Mouse (Mus musculus): ENCODE data around the gene Coch. TPM values are rescaled to one million over a fixed set of nuclear protein-coding genes. Genes with fewer than 3 reads are reported as not detected.
"Not testable (repeated sequence)": the region's sequence is repeated elsewhere in the genome, so short reads cannot be mapped to it uniquely, and the experiment has no call there.

Gene Coch
- total RNA-seq (2021), result 10 to 100 TPM; 20.5 to 22.7 TPM

DNA sequence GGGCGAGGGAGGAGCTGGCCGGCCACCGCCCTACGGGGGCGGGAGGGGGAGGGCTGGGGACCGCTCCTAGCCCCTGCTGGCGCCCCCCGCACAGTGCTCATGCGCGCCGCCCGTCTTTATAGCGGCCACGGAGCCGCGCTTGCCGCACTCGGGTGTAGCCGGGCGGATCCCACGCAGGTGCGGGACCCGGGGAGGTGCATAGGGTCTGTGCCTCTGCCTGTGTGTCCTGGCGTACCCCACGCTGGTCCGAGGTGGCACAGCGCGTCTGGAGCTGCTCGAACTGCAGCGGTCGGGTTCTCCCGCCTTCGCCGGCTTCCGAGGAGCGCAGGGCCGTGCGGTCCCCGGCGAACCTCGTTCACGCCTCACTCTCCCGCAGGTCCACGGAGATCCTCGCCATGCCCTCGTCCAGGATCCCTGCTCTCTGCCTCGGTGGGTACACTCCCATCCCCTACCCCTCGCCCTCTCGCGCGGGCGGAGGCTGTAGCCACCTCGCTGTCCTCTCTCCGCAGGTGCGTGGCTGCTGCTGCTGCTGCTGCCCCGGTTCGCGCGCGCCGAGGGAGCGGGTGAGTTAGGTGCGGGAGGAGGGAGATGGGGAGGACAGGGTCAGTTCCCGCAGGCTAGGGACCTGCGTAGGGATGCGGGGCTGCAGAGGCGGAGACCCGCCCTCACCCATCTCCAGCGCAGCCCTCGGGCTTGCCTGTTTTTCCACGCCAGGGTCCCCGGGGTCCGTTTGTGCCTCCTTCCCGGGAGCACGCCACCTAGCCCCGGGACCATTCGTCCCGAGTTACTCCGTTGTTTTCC, at the start of gene Coch:
Coch (plus strand) TSS at position 113 of the 801 bp plus-strand sequence.
- intact Hi-C loops (cut with DNase I), result no loop called here

GRCm38 (mm10) chr12:51543402-51543960, 49.7 kb upstream of the Coch start:
- intact Hi-C loops (cut with DNase I), result no loop called here
- no peak for DNase-seq

More for the DNA sequence above, at the start of gene Coch:
- DNase-seq, result peak; percentile 16

DNA sequence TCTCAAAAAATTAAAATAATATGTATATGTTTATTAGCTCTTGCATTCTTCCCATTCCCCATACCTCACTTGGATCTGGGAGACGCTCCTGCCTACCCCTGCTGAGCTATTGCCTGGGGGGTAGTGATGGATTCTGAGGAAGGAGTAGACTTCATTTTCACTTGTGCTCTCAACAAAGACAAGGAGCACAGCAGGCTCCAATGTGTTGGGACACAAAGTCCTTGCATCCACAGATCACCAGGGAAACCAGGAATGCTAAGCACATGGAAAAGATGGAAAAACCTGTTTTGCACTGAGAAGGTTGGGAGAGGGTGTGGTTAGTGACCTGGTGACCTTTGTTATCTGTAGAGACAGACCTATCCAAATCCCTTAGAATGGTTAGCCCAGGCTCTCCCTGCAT, 38.1 kb upstream of the Coch start:
- intact Hi-C loops (cut with DNase I), result no loop called here

GRCm38 (mm10) chr12:51561416-51561815, 31.7 kb upstream of the Coch start:
- no peak for DNase-seq
- intact Hi-C loops (cut with DNase I), result no loop called here

More for the DNA sequence above, 38.1 kb upstream of the Coch start:
- DNase-seq, result no peak

DNA sequence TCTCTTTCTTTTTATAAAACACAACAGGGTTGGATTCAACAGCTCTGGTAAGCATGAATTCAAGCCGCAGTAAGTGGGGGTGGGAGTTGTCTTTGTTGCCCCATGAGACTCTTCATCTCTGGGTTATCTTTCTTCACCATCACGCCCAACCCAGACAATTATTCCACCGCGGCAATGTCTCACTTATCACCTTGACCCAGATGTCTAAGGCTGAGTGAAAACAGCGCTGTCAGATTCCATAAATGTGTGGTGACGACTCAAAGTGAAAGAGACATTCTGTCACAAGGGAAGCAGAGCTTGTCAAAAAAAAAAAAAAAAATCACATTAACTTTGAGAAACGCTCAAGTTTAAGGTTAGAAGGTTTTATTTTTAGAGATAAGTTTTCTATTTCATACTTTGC, 25.9 kb upstream of the Coch start:
- DNase-seq, result no peak
- intact Hi-C loops (cut with DNase I), result no loop called here

DNA sequence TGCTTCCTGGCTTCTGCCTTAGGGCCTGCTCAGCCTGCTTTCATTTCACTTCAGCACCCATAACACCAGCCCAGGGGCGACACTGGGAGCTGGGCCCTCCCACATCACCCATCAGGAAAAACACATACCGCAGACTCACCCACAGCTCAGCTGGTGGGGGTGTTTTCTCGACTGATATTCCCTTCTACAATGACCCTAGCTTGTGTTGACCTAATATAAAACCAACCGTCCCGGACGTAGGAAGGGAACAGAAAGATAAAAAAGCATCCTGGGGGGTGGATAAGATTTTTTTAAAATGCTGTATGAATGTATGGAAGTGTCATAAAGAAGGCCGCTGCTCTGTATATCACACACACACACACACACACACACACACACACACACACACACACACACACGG, 23.7 kb upstream of the Coch start:
- no peak for DNase-seq
- intact Hi-C loops (cut with DNase I), result no loop called here

- DNase-seq, result no peak
- intact Hi-C loops (cut with DNase I), result no loop called here
These were observed 23.2 kb upstream of the Coch start for GRCm38 (mm10) chr12:51569944-51570343.

DNA sequence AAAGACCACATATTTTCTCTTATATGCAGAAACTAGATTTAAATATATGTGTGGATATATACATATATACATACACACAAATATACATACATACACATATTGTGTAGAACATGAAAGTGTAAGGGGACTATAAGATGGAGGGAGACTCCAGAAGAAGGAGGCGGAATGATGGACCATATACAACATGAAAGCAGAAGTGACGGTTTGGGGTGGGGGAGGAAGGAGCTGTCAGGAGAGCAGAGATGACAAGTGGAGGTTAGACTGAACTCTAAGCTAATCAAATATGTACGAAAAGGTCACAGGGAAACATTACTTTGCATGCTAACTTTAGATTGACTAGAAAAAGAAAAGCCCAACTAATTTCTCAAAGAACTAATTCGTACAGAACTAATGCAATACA, 20.5 kb upstream of the Coch start:
- DNase-seq, result no peak
- intact Hi-C loops (cut with DNase I), result no loop called here

- DNase-seq, result not testable (repeated sequence)
These were observed 15.3 kb upstream of the Coch start for GRCm38 (mm10) chr12:51577816-51578215.

GRCm38 (mm10) chr12:51589263-51589662, 3.9 kb upstream of the Coch start:
- intact Hi-C loops (cut with DNase I), result no loop called here
- no peak for DNase-seq

More at GRCm38 (mm10) chr12:51577816-51578215, 15.3 kb upstream of the Coch start:
- intact Hi-C loops (cut with DNase I), result not testable (repeated sequence)

DNA sequence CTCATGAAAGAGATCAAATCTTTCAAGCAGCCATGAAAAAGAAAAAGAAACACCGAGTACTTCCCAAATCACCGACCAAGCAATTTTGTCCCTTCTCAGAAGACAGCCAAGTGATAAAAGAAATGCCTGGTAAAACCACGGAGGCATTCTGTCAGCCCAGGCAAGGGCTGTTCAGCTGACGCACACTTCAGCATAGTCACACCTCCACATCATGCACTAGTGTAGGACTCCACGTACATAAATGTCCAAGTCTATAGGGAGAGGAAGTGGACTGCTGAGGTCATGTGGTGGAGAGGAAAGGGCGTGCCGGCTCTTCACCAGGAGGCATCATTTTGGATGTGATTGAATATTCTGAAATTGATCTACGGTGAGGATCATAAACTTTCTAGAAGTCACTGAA, 1.2 kb upstream of the Coch start:
- intact Hi-C loops (cut with DNase I), result no loop called here
- no peak for DNase-seq

- intact Hi-C loops (cut with DNase I), result no loop called here
These were observed 283 bp upstream of the Coch start for GRCm38 (mm10) chr12:51592888-51593228.

DNA sequence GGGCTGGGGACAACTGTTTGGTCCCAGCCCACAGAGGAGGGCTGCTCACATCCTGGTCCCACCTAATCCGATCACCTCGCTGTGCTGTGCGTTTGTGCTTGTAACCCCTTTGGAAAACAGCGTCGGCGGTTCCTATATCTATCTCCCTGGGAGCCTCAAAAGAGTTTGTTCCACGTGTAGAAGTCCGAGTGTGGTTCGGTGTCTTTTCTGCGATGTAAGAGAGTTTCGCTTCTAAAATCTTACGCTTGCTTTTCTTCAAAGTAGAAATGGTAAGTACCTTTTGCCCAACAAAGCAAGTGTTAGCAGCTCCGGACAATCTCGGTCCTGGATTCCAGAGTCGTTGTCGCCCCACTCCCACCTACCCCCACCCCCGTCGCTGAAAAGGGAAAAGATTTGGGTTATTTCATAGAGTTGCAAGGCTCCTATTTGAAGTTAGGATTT, 909 bp downstream of the Coch start:
- no peak for DNase-seq
- intact Hi-C loops (cut with DNase I), result no loop called here

More at GRCm38 (mm10) chr12:51592888-51593228, 283 bp upstream of the Coch start:
- DNase-seq, result no peak

DNA sequence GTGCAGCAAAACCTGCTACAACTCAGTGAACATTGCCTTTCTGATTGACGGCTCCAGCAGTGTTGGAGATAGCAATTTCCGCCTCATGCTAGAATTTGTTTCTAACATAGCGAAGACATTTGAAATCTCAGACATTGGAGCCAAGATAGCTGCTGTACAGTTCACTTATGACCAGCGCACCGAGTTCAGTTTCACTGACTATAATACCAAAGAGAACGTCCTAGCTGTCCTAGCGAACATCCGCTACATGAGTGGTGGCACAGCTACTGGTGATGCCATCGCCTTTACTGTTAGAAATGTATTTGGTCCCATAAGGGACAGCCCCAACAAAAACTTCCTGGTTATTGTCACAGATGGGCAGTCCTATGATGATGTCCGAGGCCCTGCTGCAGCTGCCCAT, 10.2 kb downstream of the Coch start:
- no peak for DNase-seq
- intact Hi-C loops (cut with DNase I), result no loop called here

DNA sequence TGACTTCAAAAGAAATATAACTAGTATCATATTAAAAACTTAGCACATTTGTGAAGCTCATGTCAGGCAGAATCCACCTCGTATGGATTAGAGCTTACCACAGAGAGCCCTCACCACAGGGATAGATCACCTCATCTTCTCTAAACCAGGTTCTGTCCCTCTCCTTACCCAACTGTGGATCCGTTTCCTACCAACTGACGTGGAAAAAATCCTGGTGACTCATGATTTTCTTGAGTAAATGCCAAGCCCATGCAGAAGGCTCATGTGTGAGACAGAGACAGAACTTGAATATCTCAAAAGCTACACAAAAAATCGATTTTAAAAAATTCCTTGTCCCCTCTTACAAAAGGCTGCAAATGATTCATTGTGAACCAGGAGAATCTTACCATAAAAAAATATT, 13.0 kb downstream of the Coch start:
- no peak for DNase-seq
- intact Hi-C loops (cut with DNase I), result no loop called here

DNA sequence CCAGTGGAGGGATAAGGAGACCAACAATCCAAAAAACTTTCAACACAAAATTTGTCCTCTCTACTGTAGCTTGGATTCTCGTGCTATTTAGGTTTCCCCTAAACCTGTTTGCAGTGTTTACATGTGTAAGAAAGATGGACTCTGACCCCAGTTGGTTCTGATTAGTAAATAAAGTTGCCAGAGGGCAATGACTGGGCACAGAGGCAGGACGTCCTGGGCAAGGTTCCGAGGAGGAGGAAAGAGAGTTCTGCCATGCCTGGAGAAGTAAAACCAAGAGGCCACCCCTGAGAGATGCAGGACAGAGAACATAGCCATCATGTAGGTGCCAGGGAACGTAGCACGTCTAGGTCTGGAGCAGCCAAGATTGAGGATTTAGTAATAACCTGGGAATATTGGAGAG, 19.2 kb downstream of the Coch start:
- intact Hi-C loops (cut with DNase I), result loop anchor here (5.0 kb wide), 1 partner anchor 210 kb away; no protein-coding TSS in a partner anchor
- no peak for DNase-seq

DNA sequence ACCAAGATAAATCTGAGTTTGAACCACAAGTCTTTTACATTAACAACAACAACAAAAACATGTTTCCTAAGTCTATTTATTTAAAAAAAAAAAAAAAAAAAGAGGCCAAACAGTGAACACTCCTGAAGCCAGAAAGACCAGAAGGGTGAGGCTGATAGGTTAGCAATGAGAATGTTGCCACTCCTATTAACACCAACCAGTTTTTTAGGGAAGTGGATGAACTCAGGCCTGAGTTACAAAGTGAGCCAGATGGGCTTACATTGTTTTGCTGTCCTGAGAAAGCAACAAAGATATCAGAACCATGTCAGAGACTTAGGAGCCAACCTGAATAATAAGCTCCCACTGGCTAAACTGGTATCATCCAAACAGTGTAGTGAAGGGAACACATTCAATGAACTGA, 27.4 kb downstream of the Coch start:
- DNase-seq, result no peak
- intact Hi-C loops (cut with DNase I), result no loop called here

DNA sequence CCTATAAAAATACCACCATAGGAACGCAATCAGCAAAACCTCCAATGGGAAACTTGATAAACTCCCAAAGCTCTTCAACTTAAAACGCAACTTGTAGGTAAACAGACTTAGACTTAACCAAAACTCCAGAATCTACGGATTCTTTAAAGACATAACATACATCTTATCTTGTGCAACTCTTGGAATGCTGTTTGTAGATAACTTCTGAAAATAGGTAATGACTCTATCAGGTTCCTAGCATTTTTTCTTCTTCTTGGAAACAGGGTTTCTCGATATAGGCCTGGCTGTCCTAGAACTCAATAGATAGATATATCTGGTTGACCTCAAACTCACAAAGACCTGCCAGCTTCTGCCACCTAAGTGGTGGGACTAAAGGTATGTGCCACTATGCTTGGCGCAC, 28.0 kb downstream of the Coch start:
- intact Hi-C loops (cut with DNase I), result no loop called here
- DNase-seq, result no peak

DNA sequence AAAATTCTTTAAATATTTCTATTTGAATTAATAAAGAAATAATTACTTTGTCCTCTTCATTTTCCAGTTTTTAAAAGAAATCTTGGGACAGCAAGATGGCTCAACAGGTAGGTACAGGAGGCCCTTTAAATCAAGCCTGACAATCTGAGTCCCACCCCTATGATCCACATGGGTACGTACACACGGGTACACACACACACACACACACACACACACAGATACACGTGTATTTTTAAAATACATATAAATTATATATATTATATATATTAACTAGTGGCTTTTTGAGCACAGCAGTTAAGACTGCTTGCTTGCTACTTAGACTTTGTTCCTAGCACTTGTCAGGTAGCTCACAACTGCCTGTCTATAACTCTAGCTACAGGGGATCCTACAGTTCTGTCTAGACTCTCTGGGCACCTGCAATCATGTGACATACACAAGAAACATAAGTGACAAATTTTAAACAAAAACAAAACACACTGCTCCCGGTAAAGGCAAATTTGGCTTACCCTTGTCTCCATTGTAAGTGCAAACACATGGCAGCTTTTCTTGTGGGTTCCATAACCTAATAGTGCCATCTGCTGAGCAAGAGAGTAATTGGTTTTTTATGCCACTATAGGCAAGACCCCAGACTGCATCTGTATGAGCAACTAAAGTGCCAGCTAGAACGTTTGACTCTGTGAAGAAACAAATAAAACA, 29.7 kb downstream of the Coch start:
- intact Hi-C loops (cut with DNase I), result no loop called here
- DNase-seq, result no peak

DNA sequence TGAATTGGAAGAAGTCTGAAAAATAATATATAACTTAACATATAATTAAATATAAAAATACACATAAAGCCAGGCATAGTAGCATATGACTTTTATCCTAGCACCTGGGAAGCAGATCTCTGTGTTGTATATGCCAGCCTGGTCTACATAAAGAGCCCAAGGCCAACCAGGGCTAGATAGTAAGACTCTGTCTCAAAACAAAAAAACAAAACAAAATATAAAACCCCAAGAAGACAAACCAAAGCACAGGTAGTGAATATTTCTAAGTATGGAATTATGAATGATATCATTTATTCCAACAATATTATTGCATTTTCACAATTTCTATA, 30.2 kb downstream of the Coch start:
- DNase-seq, result no peak
- intact Hi-C loops (cut with DNase I), result no loop called here

- intact Hi-C loops (cut with DNase I), result no loop called here
- DNase-seq, result no peak
These were observed 40.3 kb downstream of the Coch start for GRCm38 (mm10) chr12:51633481-51633880.

DNA sequence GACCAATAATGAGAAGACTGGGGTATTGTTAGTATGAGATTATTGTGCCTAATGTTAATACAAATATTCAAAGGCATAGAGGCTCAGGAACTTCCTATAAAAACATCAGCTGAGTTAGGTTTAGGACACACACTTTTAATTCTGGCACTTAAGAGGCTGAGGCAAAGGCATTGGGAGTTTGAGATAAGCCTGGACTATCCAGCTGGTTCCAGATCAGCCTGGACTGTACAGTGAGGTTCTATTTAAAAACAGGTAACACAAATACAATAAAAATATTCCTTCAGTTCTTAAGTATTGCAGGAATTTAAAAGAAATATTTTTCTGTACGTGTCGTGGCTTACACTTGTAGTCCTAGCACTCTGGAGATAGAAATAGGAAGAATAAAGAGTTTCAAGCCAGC, 43.1 kb downstream of the Coch start:
- DNase-seq, result no peak
- intact Hi-C loops (cut with DNase I), result no loop called here

Measured in left cerebral cortex, postnatal 4 days (tissue).